Mouse (Mus musculus): ENCODE data around the gene Bmpr1a.

The Bmpr1a gene

DNA sequence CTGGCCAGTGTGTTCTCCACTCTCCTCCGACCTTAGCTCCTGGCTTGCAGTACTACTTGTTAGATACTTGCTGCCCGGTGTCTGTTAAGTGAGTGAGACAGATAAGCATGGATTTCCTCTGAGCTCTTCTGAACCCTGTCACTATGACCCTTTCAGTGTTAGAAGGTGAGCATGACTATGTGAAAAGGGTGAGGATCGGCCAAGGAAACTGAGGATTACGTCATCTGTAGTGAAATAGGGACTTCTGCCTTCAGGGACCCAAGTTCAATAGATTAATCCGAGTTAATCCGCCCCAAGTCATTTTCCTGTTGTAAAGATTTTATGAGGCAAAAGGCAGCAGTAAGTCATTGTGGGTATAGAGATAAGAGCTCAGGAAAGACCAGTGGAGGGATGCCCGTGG is 2.2 kb upstream of the Bmpr1a start:
- DNase-seq (ENCODE audit: extremely low spot score) = no peak

GRCm38 (mm10) chr14:34504377-34504776 is 1.2 kb upstream of the Bmpr1a start:
- DNase-seq (ENCODE audit: extremely low spot score) = no peak

DNA sequence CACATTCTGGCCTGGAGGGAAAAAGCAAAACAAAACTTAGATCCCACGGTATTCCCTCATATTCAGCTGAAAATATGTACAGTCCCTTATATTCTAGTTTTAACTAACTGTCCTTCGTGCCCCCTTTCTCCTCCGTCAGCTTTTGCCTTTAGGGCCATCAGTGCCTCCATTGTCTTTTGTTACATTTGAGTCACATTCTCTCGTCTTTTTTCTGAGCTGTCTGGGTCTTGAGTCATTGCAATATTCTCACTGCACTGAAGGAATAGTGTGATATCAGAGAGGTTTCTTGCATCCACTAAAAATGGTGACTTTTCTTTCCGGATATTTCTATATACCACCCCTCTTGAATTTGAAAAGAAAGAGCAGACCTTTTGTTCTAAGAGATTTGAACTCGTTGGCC is 618 bp upstream of the Bmpr1a start:
- DNase-seq (ENCODE audit: extremely low spot score) = no peak

DNA sequence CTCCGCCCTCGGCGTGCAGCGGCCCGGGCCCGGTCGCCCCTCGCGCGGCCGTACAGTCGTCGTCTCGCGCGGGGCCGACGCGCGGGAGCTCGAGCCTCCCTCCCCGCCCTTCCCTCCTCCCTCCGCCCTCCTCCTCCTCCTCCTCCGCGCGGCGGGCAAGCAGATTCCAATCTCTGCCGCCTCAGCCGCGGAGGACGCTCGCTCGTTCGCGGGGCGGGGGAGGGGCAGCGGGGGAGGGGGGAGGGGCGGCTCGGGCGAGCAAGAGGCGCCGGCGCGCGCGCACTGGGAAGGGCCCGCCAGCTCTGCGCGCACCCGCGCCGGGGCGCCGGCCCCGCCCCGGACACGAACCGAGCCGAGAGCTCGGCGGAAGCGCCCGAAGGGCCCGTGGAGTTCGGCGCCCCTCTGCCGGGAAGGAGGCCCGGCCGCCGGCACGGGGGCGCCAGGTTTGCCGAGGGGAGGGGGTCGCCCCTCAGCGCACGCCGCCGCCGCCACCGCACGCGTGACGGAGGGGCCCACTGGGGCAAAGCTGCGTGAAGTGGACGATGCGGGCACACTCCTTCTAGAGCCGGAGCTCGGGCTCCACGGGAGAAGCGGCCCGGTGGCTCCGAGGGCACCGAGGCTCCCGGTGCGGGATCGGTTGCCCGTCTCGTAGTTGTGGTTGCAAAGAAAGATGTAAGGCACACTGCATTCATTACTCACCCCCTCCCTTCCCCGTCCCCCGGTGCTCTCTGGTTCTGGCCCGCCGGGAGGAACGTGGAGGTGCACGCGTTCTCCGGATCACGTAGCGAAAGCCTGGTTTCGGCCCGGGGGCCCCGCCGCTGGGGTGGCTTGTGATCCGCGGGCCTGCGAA is 441 bp downstream of the Bmpr1a start:
- DNase-seq (ENCODE audit: extremely low spot score) = peak; percentile 93

DNA sequence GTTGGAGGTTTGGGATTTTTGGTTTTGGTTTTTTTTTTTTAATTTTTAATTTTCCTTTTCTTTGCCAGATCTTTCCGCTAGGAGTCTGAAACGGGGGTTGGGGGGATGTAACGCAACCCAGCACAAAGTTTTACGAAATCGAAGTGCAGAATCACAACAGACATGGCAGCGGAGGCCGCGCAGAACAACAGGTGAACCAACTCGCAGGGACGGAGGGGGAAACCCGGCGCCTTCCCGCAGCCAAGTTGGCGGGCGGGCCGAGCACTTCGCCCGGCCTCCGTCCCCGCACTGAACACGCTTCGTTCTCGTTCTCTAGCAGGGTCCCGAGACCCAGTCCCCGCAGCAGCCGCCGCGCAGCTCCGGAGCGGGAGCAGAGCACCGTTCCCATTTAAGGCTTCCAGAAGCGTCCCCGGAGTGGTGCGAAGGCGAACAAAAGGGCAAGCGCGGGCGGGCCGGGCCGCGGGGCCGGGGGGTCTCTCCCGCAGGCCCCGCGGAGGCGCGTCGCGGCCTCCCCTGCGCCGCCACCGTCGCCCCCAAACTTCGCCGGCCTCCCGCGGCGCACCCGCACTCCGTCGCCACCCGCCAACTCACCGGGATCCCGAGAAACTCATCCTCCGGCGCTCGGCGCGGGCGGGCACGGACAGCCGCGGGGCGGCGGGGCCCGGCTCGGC is 1.2 kb downstream of the Bmpr1a start:
- DNase-seq (ENCODE audit: extremely low spot score) = peak; percentile 71

GRCm38 (mm10) chr14:34501447-34501803 is 1.7 kb downstream of the Bmpr1a start:
- DNase-seq (ENCODE audit: extremely low spot score) = peak; percentile 37

DNA sequence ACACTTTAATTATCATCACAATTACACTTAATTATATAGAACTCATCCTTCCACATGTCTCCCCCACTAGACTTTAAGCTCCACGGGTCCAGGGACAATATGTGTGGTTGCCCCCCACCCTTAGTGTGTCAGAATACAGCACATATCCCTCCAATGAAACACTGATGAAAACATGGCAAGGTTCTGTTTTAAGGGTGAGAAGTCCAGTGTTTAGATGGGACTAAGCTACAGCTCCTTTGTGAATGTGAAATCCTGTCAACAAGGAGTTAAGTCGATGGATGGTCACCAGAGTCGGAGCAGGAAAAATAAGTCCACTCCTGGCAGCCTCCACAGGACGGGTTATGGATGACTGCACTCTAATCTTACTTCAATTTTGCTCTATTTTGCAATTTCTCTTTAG is 2.8 kb downstream of the Bmpr1a start:
- DNase-seq (ENCODE audit: extremely low spot score) = no peak

- no peak for DNase-seq (ENCODE audit: extremely low spot score)
Observed at GRCm38 (mm10) chr14:34499664-34500063, 3.5 kb downstream of the Bmpr1a start.

DNA sequence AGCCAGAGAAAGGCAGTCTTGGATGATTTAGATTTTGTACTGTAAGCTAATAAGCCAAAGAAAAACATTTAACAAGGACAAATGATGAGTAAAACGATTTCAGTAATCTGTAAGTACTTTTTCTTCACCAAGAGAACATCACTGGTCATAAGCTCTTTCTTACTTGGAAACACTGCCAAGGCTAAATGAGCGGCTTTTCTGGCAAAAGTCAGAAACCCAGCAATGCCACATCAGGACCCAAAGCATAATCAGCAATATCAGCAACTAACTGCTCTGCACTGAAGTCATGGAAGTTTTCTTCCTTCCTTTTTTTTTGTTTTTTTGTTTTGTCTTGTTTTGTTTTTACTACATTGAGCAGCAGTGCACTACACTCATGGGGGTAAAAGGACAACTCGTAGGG is 5.8 kb downstream of the Bmpr1a start:
- DNase-seq (ENCODE audit: extremely low spot score) = no peak

- DNase-seq (ENCODE audit: extremely low spot score) = no peak
Observed at GRCm38 (mm10) chr14:34493682-34494081, 9.5 kb downstream of the Bmpr1a start.

DNA sequence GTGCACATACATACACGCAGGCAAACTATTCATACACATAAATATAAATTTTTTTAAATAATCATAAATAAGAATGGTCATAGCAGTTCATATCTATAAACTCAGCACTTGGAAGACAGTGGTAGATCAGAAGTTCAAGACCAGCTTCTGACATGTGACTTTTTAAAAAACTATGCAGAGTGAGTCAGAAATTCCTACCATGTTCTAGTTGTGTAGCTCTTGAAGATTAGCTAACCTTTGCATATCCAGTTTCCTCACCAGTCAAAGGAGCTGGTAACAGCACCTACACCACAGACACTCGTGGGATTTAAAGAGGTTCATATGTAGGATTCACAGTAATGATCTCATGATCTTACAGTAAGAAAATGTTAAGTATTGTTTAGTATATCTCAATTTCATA is 10.5 kb downstream of the Bmpr1a start:
- DNase-seq (ENCODE audit: extremely low spot score) = no peak

DNA sequence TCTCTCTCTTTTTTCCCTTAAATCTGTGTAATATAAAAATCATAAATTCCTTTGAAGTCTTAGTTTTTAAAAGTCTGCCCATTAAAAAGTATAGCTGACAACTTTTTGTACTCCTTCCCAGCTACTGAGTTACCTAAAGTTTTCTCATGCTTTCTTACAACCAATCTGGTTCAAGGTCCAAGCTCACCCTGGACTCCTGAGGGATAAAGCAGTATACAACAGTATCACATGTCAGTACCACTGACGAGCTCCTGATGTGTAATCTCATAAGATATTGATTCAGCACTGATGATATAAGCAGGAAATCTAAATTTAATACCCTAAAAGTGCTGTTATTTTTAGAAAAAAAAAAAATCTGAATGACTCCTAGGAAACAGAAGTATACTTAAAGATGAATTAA is 12.2 kb downstream of the Bmpr1a start:
- no peak for DNase-seq (ENCODE audit: extremely low spot score)

DNA sequence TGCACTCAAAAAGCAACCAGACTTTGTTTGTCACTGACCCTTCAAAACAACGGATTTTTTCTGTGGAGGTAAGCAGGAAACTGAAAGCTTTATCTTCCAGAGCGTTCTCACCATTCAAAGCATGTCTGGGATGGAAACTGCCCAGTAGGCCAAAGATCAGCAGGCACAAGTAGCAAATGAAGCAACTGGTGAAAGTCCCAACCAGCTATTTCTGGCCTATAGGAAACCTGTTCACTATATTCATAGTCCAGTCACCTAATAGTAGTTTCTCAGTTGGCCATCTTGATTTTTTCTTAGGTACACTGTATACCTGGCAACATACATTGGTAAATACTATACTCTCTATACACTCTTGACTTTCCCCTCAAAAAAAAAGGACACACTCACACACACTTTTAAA is 13.2 kb downstream of the Bmpr1a start:
- DNase-seq (ENCODE audit: extremely low spot score) = no peak

DNA sequence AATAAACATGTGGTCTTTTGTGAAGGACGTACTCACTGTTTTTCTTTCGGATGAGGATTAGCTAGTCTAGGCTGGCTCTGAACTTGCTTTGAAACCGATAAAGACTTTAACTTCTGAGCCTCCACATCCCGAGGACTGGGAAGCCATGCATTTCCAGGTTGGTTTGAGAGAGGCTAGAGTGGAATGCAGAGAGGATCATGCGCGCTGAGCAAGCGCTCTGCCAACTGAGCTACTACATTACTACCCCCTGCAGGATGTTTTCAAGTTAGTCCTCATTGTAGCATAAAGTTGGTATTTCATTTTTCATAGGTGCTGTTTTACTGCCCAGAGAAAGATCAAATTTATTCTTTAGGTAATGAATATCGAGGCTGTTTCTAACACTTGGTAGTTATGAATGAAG is 17.0 kb downstream of the Bmpr1a start:
- no peak for DNase-seq (ENCODE audit: extremely low spot score)

GRCm38 (mm10) chr14:34483469-34484341 is 19.4 kb downstream of the Bmpr1a start:
- DNase-seq (ENCODE audit: extremely low spot score) = no peak

DNA sequence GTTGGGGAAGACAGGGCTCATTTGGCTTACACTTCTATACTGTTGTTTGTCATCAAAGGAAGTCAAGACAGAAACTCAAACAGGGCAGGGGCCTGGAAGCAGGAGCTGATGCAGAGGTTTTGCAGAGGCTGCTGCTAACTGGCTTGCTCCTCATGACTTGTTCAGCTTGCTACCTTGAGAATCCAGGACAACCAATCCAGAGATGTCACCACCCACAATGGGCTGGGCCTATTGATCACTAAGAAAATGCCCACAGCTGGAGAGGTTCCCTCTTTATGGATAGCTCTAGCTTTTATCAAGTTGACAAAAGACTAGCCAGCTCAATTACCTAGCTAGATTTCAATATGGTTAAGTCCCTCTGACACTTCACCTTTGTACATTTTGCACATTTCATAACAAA is 31.6 kb downstream of the Bmpr1a start:
- no peak for DNase-seq (ENCODE audit: extremely low spot score)

- DNase-seq (ENCODE audit: extremely low spot score) = no peak
Observed at GRCm38 (mm10) chr14:34466291-34466690, 36.9 kb downstream of the Bmpr1a start.

DNA sequence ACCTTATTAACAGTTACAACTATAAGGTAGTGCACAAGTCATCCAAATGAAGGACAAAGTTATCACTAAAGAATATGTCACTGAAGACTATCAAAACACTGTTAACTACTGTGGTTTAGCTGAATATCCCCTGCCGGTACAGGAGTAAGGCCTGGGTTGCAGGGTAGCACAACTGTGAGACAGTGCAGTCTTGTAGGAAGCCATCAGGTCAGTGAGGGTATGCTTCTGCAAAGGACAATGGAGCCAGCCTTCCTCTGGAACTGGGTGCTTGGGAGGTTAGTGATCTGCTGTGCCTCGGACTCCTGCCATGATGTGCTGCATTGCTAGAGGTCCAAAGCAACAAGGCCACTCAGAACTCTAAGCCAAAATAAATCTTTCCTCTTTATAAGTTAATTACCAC is 43.8 kb downstream of the Bmpr1a start:
- no peak for DNase-seq (ENCODE audit: extremely low spot score)

DNA sequence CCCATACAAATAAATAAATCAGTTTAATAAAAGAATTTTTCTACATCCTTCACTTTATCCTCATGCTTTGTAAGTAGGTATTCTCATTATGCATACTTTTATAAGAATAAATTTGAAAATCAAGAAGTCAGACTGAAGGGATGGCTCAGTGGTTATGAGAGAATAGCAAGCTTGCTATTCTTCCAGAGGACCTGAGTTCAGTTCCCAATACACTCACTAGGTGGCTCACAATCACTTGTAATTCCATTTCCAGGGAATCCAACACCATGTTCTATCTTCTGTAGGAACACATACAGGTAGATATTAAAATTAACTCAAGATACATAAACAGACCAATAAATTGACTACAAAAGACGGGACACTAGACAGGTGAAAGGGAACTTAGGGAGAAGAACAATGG is 44.3 kb downstream of the Bmpr1a start:
- DNase-seq (ENCODE audit: extremely low spot score) = no peak

GRCm38 (mm10) chr14:34454282-34454681 is 48.9 kb downstream of the Bmpr1a start:
- no peak for DNase-seq (ENCODE audit: extremely low spot score)

DNA sequence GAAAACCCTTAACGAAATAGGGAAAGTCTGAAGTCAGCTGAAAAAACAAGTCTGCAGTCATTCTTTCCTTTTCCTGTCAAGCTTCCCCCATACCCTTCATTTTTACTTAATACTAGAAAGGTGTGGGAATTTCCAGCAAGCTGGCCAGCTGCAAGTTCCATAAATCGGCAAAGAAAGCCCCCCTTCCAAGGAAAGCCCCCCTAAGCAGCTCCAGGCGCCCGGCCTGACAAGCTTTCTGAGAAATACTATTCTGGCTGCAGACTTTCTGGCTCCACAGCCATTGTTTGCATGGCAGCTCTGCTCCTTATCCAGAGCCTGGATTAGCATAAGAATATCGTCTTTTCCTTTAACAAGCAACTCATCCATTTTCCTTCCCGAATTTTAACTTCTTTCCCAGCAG is 49.5 kb downstream of the Bmpr1a start:
- DNase-seq (ENCODE audit: extremely low spot score) = peak; percentile 23

- DNase-seq (ENCODE audit: extremely low spot score) = no peak
Observed at GRCm38 (mm10) chr14:34451872-34452271, 51.3 kb downstream of the Bmpr1a start.

DNA sequence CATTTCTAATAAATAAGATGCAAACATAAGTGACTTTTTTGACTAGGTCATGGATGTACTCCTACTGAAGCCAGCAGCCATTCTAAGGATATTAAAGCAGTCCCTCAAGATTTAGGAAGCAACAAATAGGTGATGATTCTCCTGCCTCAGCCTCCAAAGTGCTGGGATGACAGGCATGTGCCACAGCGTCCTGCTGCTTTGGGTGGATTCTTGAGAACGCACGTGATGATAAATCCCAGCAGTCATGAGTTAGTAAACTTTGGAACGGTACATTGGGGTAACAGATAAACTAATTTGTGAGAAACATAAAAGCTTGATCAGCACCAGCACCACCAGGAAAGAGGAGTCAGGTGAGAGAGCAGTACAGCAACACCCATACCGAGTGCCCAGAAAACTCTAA is 52.7 kb downstream of the Bmpr1a start:
- no peak for DNase-seq (ENCODE audit: extremely low spot score)

Data from embryo, embryonic 9.5 days (tissue).